Mouse (Mus musculus) neural tube, embryonic 12.5 days (tissue): Measurements from ENCODE around the gene Ifngr2. TPM values are rescaled to one million over a fixed set of nuclear protein-coding genes. Genes with fewer than 3 reads are reported as not detected.
A peak's percentile ranks its signal among the peaks of the same experiment; 100 is the strongest.

Experiments used
- ATAC-seq: fragments of 200-750 bp; cut with Nextera tagmentation; 2 replicates; pipeline ENCODE4 v1.8.0; 2017; ENCODE audit warnings: low read depth, mild to moderate bottlenecking, moderate TSS enrichment, moderate library complexity; ENCODE audit not compliant: low FRiP score
- H3K27ac ChIP-seq: fragments of 300-500 bp; sonication (generic); 2 replicates; pipeline ENCODE4 v1.5.1; 2016
- H3K27me3 ChIP-seq: fragments of 300-500 bp; sonication (generic); replicated peaks from 2 replicates; pipeline ENCODE4 v1.6.1; 2016; ENCODE audit warnings: mild to moderate bottlenecking
- H3K36me3 ChIP-seq: fragments of 300-500 bp; sonication (generic); 2 replicates; pipeline ENCODE4 v1.6.1; 2016; ENCODE audit warnings: mild to moderate bottlenecking
- H3K4me1 ChIP-seq: fragments of 300-500 bp; sonication (generic); 2 replicates; pipeline ENCODE4 v1.6.1; 2016
- H3K4me2 ChIP-seq: fragments of 300-500 bp; sonication (generic); replicated peaks from 2 replicates; pipeline ENCODE4 v1.6.1; 2016; ENCODE audit warnings: mild to moderate bottlenecking
- H3K4me3 ChIP-seq: fragments of 300-500 bp; sonication (generic); 2 replicates; pipeline ENCODE4 v1.5.1; 2016
- H3K9ac ChIP-seq: fragments of 300-500 bp; sonication (generic); 2 replicates; pipeline ENCODE4 v1.6.1; 2016; ENCODE audit warnings: mild to moderate bottlenecking
- H3K9me3 ChIP-seq: fragments of 300-500 bp; sonication (generic); 2 replicates; pipeline ENCODE4 v1.6.1; 2016; ENCODE audit warnings: mild to moderate bottlenecking
- WGBS: fragments of 180-500 bp; shearing (Covaris S2); methylation state at CpG from one replicate; pipeline ENCODE4 v1.1.7; 2016; 5-methylcytosine and 5-hydroxymethylcytosine counted together
- polyA plus RNA-seq: library from polyadenylated mRNA; unstranded; fragments of >200 nt; fragmentation: Nextera tagmentation; extraction: Ambion mirVana; gene quantifications from 2 replicates; pipeline ENCODE4 v1.2.1, GENCODE M21; 2016

Ifngr2 gene
- polyA plus RNA-seq, 1 experiment from 2014 or later = 46.9 TPM

DNA sequence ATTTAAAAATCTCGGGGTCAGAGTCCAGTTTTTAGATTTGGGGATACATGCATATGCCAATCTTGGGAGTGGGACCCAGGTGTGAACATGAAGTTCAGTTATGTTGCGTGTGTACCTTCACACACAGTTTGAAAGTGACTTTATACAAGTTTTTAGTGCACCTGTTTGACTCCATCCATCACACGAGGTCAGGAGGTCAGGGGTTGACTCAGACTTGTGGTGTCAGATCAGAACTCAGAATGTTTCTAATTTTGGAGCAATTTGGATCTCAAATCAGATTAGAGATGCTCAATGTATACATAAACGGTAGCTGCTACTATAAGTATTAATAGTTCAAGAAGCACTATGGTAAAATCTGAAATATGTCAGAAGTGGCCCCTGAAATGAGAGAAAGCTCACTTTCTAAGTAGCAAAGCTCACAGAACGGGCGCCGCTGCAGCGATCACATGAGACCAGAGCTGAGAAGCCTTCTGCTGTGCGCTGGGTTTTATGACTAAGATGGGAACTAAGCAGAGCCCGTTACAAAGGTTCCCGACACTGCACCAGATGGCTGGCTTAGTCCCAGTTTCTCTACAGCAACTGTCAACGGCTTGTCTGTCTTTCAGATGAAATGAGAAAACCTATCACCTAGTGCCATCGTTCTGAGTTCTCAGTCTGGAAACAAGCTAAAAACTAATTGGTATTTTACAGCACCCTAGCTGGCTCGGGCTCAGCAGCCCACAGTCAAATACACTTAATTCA is 32.3 kb downstream of the Ifngr2 start:
- H3K27me3 ChIP-seq = no peaks in the 10 kb centered on the region
- no peaks in the 10 kb centered on the region for H3K9me3 ChIP-seq
- no peaks in the 10 kb centered on the region for H3K4me1 ChIP-seq
- no peak for ATAC-seq
- peaks cover 14% of the 10 kb centered on the region; the same call in 1 of the 2 replicates for H3K36me3 ChIP-seq
- H3K4me2 ChIP-seq = no peak overlapping the region
- no peak overlapping the region for H3K9ac ChIP-seq
- 69% methylated on average over 14 of the region's 14 CpGs for WGBS
- no peak overlapping the region for H3K27ac ChIP-seq
- H3K4me3 ChIP-seq = no peak overlapping the region

- H3K9me3 ChIP-seq = no peaks in the 10 kb centered on the region
- 69% methylated on average over 2 of the region's 2 CpGs for WGBS
- no peak overlapping the region for H3K9ac ChIP-seq
- no peak overlapping the region for H3K4me3 ChIP-seq
- H3K27ac ChIP-seq = no peak overlapping the region
- peaks cover 27% of the 10 kb centered on the region for H3K36me3 ChIP-seq
- no peaks in the 10 kb centered on the region for H3K4me1 ChIP-seq
- H3K4me2 ChIP-seq = no peak overlapping the region
- H3K27me3 ChIP-seq = no peaks in the 10 kb centered on the region
- no peak for ATAC-seq
Measured at GRCm38 (mm10) chr16:91582307-91582706, 35.4 kb downstream of the Ifngr2 start.

GRCm38 (mm10) chr16:91585617-91586016 is 38.7 kb downstream of the Ifngr2 start:
- Histone ChIP-seq H3K27ac (no peak overlapping the region), H3K36me3 (peaks cover 24% of the 10 kb centered on the region), H3K4me2 (no peak overlapping the region), H3K9me3 (no peaks in the 10 kb centered on the region), H3K9ac (no peak overlapping the region), H3K27me3 (no peaks in the 10 kb centered on the region), H3K4me3 (no peak overlapping the region), H3K4me1 (no peaks in the 10 kb centered on the region)
- WGBS = 92% methylated on average over 5 of the region's 5 CpGs
- no peak for ATAC-seq

DNA sequence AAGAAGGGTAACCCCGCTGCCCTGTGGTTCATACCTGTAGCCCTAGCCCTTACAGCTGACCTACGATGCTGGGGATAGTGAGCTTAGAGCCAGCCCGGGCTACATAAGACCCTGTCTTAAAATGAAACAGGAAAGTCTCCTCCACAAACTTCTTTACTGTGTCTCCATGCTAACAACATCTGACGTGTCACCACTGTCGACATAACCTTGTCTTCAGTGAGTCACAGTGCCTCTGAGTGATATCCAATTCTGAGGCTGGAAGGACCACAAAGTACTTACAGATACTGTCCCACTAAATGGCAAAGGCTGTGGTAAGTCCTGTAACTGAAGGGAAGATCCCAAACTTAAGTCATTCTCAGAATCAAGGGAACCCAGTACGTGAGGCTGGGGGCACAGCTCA is 39.4 kb downstream of the Ifngr2 start:
- Histone ChIP-seq H3K27ac (no peak overlapping the region), H3K36me3 (peaks cover 21% of the 10 kb centered on the region), H3K27me3 (no peaks in the 10 kb centered on the region), H3K9ac (no peak overlapping the region), H3K4me1 (no peaks in the 10 kb centered on the region), H3K9me3 (no peaks in the 10 kb centered on the region), H3K4me3 (no peak overlapping the region), H3K4me2 (no peak overlapping the region)
- no peak for ATAC-seq
- 91% methylated on average over 6 of the region's 6 CpGs for WGBS

GRCm38 (mm10) chr16:91587730-91588453 is 41.0 kb downstream of the Ifngr2 start:
- no peak overlapping the region for H3K4me2 ChIP-seq
- no peak overlapping the region for H3K27ac ChIP-seq
- no peaks in the 10 kb centered on the region for H3K4me1 ChIP-seq
- no peaks in the 10 kb centered on the region for H3K9me3 ChIP-seq
- H3K36me3 ChIP-seq = peaks cover 21% of the 10 kb centered on the region
- ATAC-seq = no peak
- no peak overlapping the region for H3K4me3 ChIP-seq
- 61% methylated on average over 6 of the region's 6 CpGs for WGBS
- no peaks in the 10 kb centered on the region for H3K27me3 ChIP-seq
- H3K9ac ChIP-seq = no peak overlapping the region

- no peak overlapping the region for H3K9ac ChIP-seq
- H3K4me1 ChIP-seq = no peaks in the 10 kb centered on the region
- H3K27me3 ChIP-seq = no peaks in the 10 kb centered on the region
- no peak overlapping the region for H3K4me2 ChIP-seq
- H3K9me3 ChIP-seq = no peaks in the 10 kb centered on the region
- peaks cover 22% of the 10 kb centered on the region for H3K36me3 ChIP-seq
- H3K4me3 ChIP-seq = no peak overlapping the region
- no peak overlapping the region for H3K27ac ChIP-seq
- no peak for ATAC-seq
- whole genome bisulfite sequencing = 87% methylated on average over 3 of the region's 3 CpGs
Measured at GRCm38 (mm10) chr16:91588703-91589102, 41.8 kb downstream of the Ifngr2 start.

DNA sequence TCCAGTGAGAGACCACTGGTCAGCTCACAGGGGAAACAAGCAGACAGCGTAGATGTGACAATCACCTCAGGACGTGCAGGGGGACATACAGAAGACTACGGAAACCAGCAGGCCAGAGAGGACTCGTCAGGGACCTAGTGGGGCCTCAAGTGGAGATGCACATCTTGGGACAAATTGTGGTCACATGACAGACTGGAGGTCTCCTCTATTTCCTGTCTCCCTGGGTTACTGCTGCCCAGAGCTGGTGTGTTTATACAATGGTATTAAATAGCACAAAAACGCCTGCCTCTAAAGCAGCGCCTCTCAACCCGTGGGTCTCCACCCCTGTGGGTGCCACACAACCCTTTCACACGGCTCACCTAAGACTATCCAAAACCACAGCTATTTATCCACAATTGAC is 45.3 kb downstream of the Ifngr2 start:
- H3K27ac ChIP-seq = no peak overlapping the region
- H3K36me3 ChIP-seq = peaks cover 7% of the 10 kb centered on the region; the same call in 1 of the 2 replicates
- H3K27me3 ChIP-seq = no peaks in the 10 kb centered on the region
- no peak overlapping the region for H3K9ac ChIP-seq
- no peak overlapping the region for H3K4me2 ChIP-seq
- H3K9me3 ChIP-seq = no peaks in the 10 kb centered on the region
- H3K4me1 ChIP-seq = peaks cover 5% of the 10 kb centered on the region; the same call in 1 of the 2 replicates
- WGBS = 70% methylated on average over 8 of the region's 8 CpGs
- ATAC-seq = no peak
- no peak overlapping the region for H3K4me3 ChIP-seq

- Histone ChIP-seq H3K36me3 (peaks cover 7% of the 10 kb centered on the region; the same call in 1 of the 2 replicates), H3K4me2 (no peak overlapping the region), H3K9ac (no peak overlapping the region), H3K4me1 (peaks cover 5% of the 10 kb centered on the region; the same call in 1 of the 2 replicates), H3K4me3 (no peak overlapping the region), H3K9me3 (no peaks in the 10 kb centered on the region), H3K27me3 (no peaks in the 10 kb centered on the region), H3K27ac (no peak overlapping the region)
- WGBS = 92% methylated on average over 3 of the region's 3 CpGs
- ATAC-seq = no peak
Measured at GRCm38 (mm10) chr16:91593262-91593661, 46.4 kb downstream of the Ifngr2 start.

GRCm38 (mm10) chr16:91595076-91595475 is 48.2 kb downstream of the Ifngr2 start:
- no peak for ATAC-seq
- Histone ChIP-seq H3K4me3 (no peak overlapping the region), H3K4me2 (no peak overlapping the region), H3K4me1 (peaks cover 5% of the 10 kb centered on the region; the same call in 1 of the 2 replicates), H3K9ac (no peak overlapping the region), H3K27me3 (no peaks in the 10 kb centered on the region), H3K36me3 (peaks cover 7% of the 10 kb centered on the region; the same call in 1 of the 2 replicates), H3K27ac (no peak overlapping the region), H3K9me3 (no peaks in the 10 kb centered on the region)
- WGBS = 87% methylated on average over 6 of the region's 6 CpGs

GRCm38 (mm10) chr16:91596397-91596778 is 49.5 kb downstream of the Ifngr2 start:
- H3K36me3 ChIP-seq = peaks cover 7% of the 10 kb centered on the region; the same call in 1 of the 2 replicates
- H3K4me1 ChIP-seq = peaks cover 5% of the 10 kb centered on the region; the same call in 1 of the 2 replicates
- WGBS = 19% methylated on average over 9 of the region's 9 CpGs
- no peaks in the 10 kb centered on the region for H3K9me3 ChIP-seq
- no peaks in the 10 kb centered on the region for H3K27me3 ChIP-seq
- peak overlapping the region; percentile 81 for H3K4me3 ChIP-seq
- peak overlapping the region; percentile 78; the same call in 1 of the 2 replicates for H3K9ac ChIP-seq
- no peak overlapping the region for H3K27ac ChIP-seq
- no peak for ATAC-seq
- peak overlapping the region; percentile 89 for H3K4me2 ChIP-seq

GRCm38 (mm10) chr16:91596779-91597671 is 50.2 kb downstream of the Ifngr2 start:
- Histone ChIP-seq H3K36me3 (peaks cover 7% of the 10 kb centered on the region; the same call in 1 of the 2 replicates), H3K27ac (0 out of 2 replicates have a peak overlapping the region, but pooled peaks have one; percentile 37), H3K27me3 (no peaks in the 10 kb centered on the region), H3K9ac (peak overlapping the region; percentile 78), H3K9me3 (no peaks in the 10 kb centered on the region), H3K4me2 (peak overlapping the region; percentile 89), H3K4me3 (peak overlapping the region; percentile 81), H3K4me1 (peaks cover 5% of the 10 kb centered on the region; the same call in 1 of the 2 replicates)
- ATAC-seq = peak; percentile 71
- WGBS = 1% methylated on average over 75 of the region's 75 CpGs
